9 mouse cellular contexts compared by ENCODE assay signal in the genomic region with DNA sequence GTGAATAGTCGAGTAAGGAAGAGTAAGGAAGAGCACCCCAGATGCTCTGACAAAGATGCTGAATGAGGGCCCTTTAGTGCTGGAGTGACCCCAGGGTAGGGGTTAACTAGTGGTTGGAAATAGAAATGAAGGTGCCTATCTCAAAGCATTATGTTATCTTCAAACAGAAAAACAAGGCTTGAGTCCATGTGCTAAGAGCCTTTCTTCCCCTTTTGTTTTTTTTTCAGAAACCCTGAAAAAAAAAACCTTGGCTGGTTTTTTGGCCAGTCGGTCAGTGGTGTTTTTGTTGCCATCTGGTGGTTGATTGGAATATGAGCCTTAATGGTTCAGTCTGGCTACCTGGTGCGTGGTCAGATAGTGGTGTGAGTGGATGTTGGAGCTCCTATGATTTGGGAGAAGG. TPM values are rescaled to one million over a fixed set of nuclear protein-coding genes. Genes with fewer than 3 reads are reported as not detected.
DNase-seq lines count a peak whose midpoint lies in the region; ATAC-seq and TF ChIP-seq lines count a peak whose summit lies in the region.
"Had no signal": no experiment of that assay in that cellular context is flagged by ENCODE, and none has a peak within 500 bp of the region (broad histone marks: within the 10 kb centered on the region; RNA-seq: fewer than 3 reads in every experiment).

No protein-coding gene starts in this region.

- H3K36me3 ChIP-seq in midbrain, embryonic 13.5 days: no peaks in the 10 kb centered on the region

- peak; percentile 21 for DNase-seq in cerebellum, adult 11-12 months
- no peak for DNase-seq in cerebellum, postnatal 4 days (ENCODE audit: low spot score in 2 of 2)
- no peak for DNase-seq in left cerebral cortex, adult 2 months (ENCODE audit: extremely low spot score in 1 of 2, low spot score in 2 of 2)
- no peak for DNase-seq in left cerebral cortex, adult 11 months (ENCODE audit: low spot score)
- DNase-seq in cerebellum, adult 9-10 months: peak; percentile 67
- DNase-seq in adrenal gland, postnatal 4 days (ENCODE audit: low spot score in 2 of 2): no peak
- no peak for DNase-seq in gastrocnemius, adult 8-10 months (ENCODE audit: low spot score in 2 of 2)

- H3K27me3 ChIP-seq in midbrain, embryonic 13.5 days: no peaks in the 10 kb centered on the region

- intact Hi-C loops in left cerebral cortex, adult 2 months (cut with DNase I): loop anchor here (1.0 kb wide), 2 partner anchors 141 to 178 kb away; no protein-coding TSS in a partner anchor

- H3K9me3 ChIP-seq in midbrain, embryonic 13.5 days: no peaks in the 10 kb centered on the region

- H3K9ac ChIP-seq in midbrain, embryonic 13.5 days (replicated peaks): no peak overlapping the region

- H3K27ac ChIP-seq in left cerebral cortex, adult 2 months: no peak overlapping the region
- H3K27ac ChIP-seq in midbrain, embryonic 13.5 days: no peak overlapping the region

- ATAC-seq in midbrain, embryonic 13.5 days: peak; percentile 56; the same call in 1 of the 2 replicates

- TF ChIP-seq CTCF in left cerebral cortex, adult 2 months (IDR thresholded peaks at IDR 0.05): peak; percentile 71

- no peaks in the 10 kb centered on the region; the same call in 1 of the 2 replicates for H3K4me1 ChIP-seq in midbrain, embryonic 13.5 days (replicated peaks)

- no peak overlapping the region for H3K4me2 ChIP-seq in midbrain, embryonic 13.5 days (replicated peaks)

- 31% methylated on average over 3 of the region's 3 CpGs for WGBS in midbrain, embryonic 13.5 days

- H3K4me3 ChIP-seq in left cerebral cortex, adult 2 months: no peak overlapping the region
- no peak overlapping the region for H3K4me3 ChIP-seq in midbrain, embryonic 13.5 days (replicated peaks)

RNA-seq across cellular contexts. Expression of gene Kcna2, which starts 19.7 kb away (rescaled TPM):
- total RNA-seq in left cerebral cortex, adult 2 months (2021): 100 to 1,000 TPM; 156 to 162 TPM
- polyA plus RNA-seq in midbrain, embryonic 13.5 days (2015; fragmentation: Nextera tagmentation; extraction: Ambion mirVana): 1.1 and 1.2 TPM in 2 replicates
- total RNA-seq in adrenal gland, postnatal 4 days (2021): 1 to 10 TPM; 3.1 to 4.0 TPM
- total RNA-seq in gastrocnemius, adult 8-10 months (2022): 1 to 10 TPM in 2 of 4 experiments, under 1 TPM in 2; 0.82 to 1.5 (median 1.1) TPM
- polyA plus RNA-seq: C2C12 had no signal

RNA-seq across cellular contexts. Expression of gene Kcna3, which starts 45.3 kb away (rescaled TPM):
- total RNA-seq in left cerebral cortex, adult 2 months (2021): 10 to 100 TPM; 34.9 to 35.3 TPM
- 10.1 and 12.5 TPM in 2 replicates for polyA plus RNA-seq in midbrain, embryonic 13.5 days (2015; fragmentation: Nextera tagmentation; extraction: Ambion mirVana)
- total RNA-seq in adrenal gland, postnatal 4 days (2021): 1 to 10 TPM; 1.0 to 1.8 TPM
- total RNA-seq in gastrocnemius, adult 8-10 months (2022): not detected

Comparison
In these comparisons a context has a peak if more than half of its experiments do, and no peak if none do; other contexts are left out.
1. DNase-seq: peak in cerebellum, adult 11-12 months (single experiment) and cerebellum, adult 9-10 months (single experiment); none in cerebellum, postnatal 4 days (0 of 2), left cerebral cortex, adult 2 months (0 of 2), left cerebral cortex, adult 11 months (single experiment), adrenal gland, postnatal 4 days (0 of 2) and gastrocnemius, adult 8-10 months (0 of 2).
2. RNA of gene Kcna2, which starts 19.7 kb away (total RNA-seq): 156 to 162 TPM in left cerebral cortex, adult 2 months; 3.1 to 4.0 TPM in adrenal gland, postnatal 4 days and 0.82 to 1.5 TPM in gastrocnemius, adult 8-10 months; every median in the first group is over 10 times any median in the second.
3. RNA of gene Kcna3, which starts 45.3 kb away (total RNA-seq): 34.9 to 35.3 TPM in left cerebral cortex, adult 2 months; 1.0 to 1.8 TPM in adrenal gland, postnatal 4 days and not detected in gastrocnemius, adult 8-10 months; every median in the first group is over 10 times any median in the second.